Mouse (Mus musculus) liver, postnatal 0 days (tissue): ENCODE data around the gene Cbll1. TPM values are rescaled to one million over a fixed set of nuclear protein-coding genes. Genes with fewer than 3 reads are reported as not detected.
"Not testable (repeated sequence)": the region's sequence is repeated elsewhere in the genome, so short reads cannot be mapped to it uniquely, and the experiment has no call there.

Experiments used
- ATAC-seq: fragments of 200-750 bp; cut with Nextera tagmentation; 2 replicates; pipeline ENCODE4 v1.8.0; 2017; ENCODE audit warnings: mild to moderate bottlenecking, moderate library complexity
- DNase-seq: peaks from one replicate; pipeline ENCODE4 v3.0.0-alpha.2; 2016
- H3K27ac ChIP-seq: fragments of 300-500 bp; sonication (generic); 2 replicates; pipeline ENCODE4 v1.5.1; 2014; ENCODE audit warnings: antibody characterized with exemption, moderate library complexity, mild to moderate bottlenecking, low read depth
- H3K27me3 ChIP-seq: fragments of 300-500 bp; sonication (generic); 2 replicates; pipeline ENCODE4 v1.6.1; 2014; ENCODE audit warnings: low read length, control low read depth, mixed read lengths; ENCODE audit not compliant: insufficient read depth
- H3K36me3 ChIP-seq: fragments of 300-500 bp; sonication (generic); replicated peaks from 2 replicates; pipeline ENCODE4 v1.6.1; 2014; ENCODE audit warnings: mild to moderate bottlenecking, control low read depth, low read length, moderate library complexity, mixed read lengths; ENCODE audit not compliant: insufficient read depth
- H3K4me1 ChIP-seq: fragments of 300-500 bp; sonication (generic); 2 replicates; pipeline ENCODE4 v1.6.1; 2014; ENCODE audit warnings: antibody characterized with exemption, mild to moderate bottlenecking, control low read depth; ENCODE audit not compliant: insufficient read depth
- H3K4me2 ChIP-seq: fragments of 300-500 bp; sonication (generic); 2 replicates; pipeline ENCODE4 v1.6.1; 2014; ENCODE audit warnings: low read depth, mild to moderate bottlenecking, low read length, moderate library complexity, mixed read lengths
- H3K4me3 ChIP-seq: fragments of 300-500 bp; sonication (generic); 2 replicates; pipeline ENCODE4 v1.5.1; 2014; ENCODE audit warnings: low read depth, low read length
- H3K9ac ChIP-seq: fragments of 300-500 bp; sonication (generic); replicated peaks from 2 replicates; pipeline ENCODE4 v1.6.1; 2014; ENCODE audit warnings: mild to moderate bottlenecking, moderate library complexity
- H3K9me3 ChIP-seq: fragments of 300-500 bp; sonication (generic); 2 replicates; pipeline ENCODE4 v1.6.1; 2016; ENCODE audit warnings: mild to moderate bottlenecking, control low read depth, low read length, mixed read lengths
- CTCF ChIP-seq: sonication (generic); IDR thresholded peaks from 2 replicates; pipeline ENCODE4 v1.5.1; 2016; ENCODE audit warnings: antibody characterized with exemption, low read depth
- EP300 ChIP-seq: IDR thresholded peaks from 2 replicates; pipeline ENCODE4 v1.6.1; 2016; ENCODE audit warnings: antibody characterized with exemption, low read depth, mild to moderate bottlenecking
- WGBS: fragments of 180-500 bp; shearing (Covaris S2); extraction: QIAGEN DNeasy Blood & Tissue Kit; methylation state at CpG from one replicate; pipeline ENCODE4 v1.1.7; 2014; ENCODE audit not compliant: insufficient replicate concordance; 5-methylcytosine and 5-hydroxymethylcytosine counted together
- polyA plus RNA-seq: library from polyadenylated mRNA; unstranded; fragments of >200 nt; fragmentation: Nextera tagmentation; extraction: Ambion mirVana; gene quantifications from 2 replicates; pipeline ENCODE4 v1.2.1, GENCODE M21; 2015

The Cbll1 gene
- polyA plus RNA-seq, 1 experiment from 2014 or later = 3.8 TPM

DNA sequence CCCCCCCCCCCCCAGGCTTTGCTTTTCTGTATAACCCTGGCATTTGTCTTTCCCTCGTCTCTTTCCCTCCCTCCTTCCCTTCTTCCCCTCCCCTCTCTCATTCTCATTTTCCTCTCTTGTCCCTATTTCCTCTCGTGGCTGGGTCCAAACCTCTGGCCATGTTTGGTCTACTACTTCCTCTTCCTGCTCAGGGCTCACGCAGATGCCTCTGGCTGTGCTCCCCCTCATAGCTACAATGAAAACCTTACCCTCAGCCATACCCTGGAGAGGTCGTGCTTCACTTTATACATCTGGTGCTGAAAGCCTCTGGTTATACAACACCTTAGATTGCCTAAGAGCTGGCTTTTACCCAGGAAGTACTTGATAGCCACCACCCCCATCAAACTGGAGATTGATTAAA, 1.9 kb upstream of the Cbll1 start:
- DNase-seq = no peak
- Histone ChIP-seq H3K4me1 (peaks cover 18% of the 10 kb centered on the region), H3K9me3 (no peaks in the 10 kb centered on the region), H3K36me3 (no peaks in the 10 kb centered on the region), H3K4me3 (no peak overlapping the region), H3K27ac (no peak overlapping the region), H3K27me3 (no peaks in the 10 kb centered on the region), H3K4me2 (no peak overlapping the region), H3K9ac (no peak overlapping the region)
- TF ChIP-seq EP300 = no peak
- TF ChIP-seq CTCF = no peak
- ATAC-seq = no peak
- WGBS = 30% methylated on average over 4 of the region's 4 CpGs

DNA sequence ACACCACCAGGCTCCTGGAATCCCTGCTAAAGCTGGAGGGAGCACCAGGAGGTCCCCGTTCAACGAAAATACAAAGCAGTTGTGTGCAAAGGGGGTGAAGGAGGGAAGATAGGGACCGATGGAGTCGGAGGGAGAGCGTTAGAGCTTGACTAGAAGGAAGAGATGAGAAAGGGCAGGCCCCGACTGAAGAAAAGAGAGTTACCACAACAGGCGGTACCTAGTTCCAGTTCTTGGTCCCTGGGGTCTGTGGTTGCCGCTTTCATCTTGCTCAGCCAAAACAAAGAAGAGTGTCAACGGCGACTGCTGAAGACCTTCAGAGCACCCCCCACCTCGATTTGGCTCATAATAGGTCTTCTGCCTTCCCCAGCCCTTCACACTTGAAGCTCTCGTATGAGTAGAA, 780 bp upstream of the Cbll1 start:
- Histone ChIP-seq H3K9ac (peak overlapping the region; percentile 92), H3K36me3 (no peaks in the 10 kb centered on the region), H3K4me1 (peaks cover 18% of the 10 kb centered on the region), H3K27ac (peak overlapping the region; percentile 87), H3K9me3 (no peaks in the 10 kb centered on the region), H3K4me2 (peak overlapping the region; percentile 97), H3K4me3 (peak overlapping the region; percentile 94), H3K27me3 (no peaks in the 10 kb centered on the region)
- no peak for TF ChIP-seq CTCF
- TF ChIP-seq EP300 = no peak
- peak; percentile 5 for ATAC-seq
- 13% methylated on average over 12 of the region's 12 CpGs for WGBS
- DNase-seq = peak; percentile 49

DNA sequence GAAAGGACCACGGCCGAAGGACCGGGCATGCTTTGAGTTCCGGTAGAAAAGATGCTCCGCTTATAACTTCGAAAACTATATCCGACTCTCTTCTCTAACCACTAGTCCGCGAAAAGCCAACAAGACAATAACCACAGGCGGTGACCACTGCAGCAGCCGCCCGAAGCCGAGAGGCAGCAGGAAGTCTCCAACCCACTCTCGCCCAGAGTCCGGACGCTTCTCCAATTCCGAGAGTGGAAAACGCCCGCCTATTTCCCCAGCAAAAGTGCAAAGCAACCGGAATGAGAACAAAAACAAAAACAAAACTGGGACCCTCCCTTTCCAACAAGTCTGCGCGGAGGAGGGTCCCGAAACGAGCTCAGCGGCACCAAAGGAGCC, 491 bp downstream of the Cbll1 start:
- TF ChIP-seq CTCF = no peak
- TF ChIP-seq EP300 = no peak
- Histone ChIP-seq H3K9me3 (no peaks in the 10 kb centered on the region), H3K36me3 (peaks cover 6% of the 10 kb centered on the region; the same call in 1 of the 2 replicates), H3K9ac (peak overlapping the region; percentile 92), H3K4me3 (peak overlapping the region; percentile 94), H3K4me1 (peaks cover 18% of the 10 kb centered on the region), H3K27me3 (no peaks in the 10 kb centered on the region), H3K4me2 (peak overlapping the region; percentile 97), H3K27ac (peak overlapping the region; percentile 87)
- DNase-seq (no peak), ATAC-seq (no peak)
- WGBS = under 1% methylated on average over 25 of the region's 25 CpGs

DNA sequence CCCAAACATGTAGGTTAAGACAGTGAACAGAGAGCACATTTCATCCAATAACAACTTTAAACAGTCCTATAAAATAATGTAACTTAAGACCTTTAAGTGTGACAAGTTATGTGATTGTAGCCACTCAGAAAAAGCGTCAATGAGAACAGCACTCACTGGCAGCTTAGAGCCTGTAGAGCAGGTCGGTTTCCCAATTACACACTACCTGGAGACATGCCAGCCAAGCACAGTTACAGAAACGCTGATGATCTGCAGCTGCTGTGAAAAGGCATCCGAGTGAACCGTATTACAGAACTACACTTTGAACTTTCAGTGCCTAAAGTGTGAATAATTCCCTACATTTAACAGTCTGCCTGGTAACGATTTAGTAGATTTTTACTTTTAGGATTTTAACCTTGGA, 13.0 kb downstream of the Cbll1 start:
- no peaks in the 10 kb centered on the region for H3K4me1 ChIP-seq
- H3K4me3 ChIP-seq = no peak overlapping the region
- ATAC-seq (no peak), DNase-seq (no peak)
- peaks cover 42% of the 10 kb centered on the region for H3K36me3 ChIP-seq
- no peak overlapping the region for H3K9ac ChIP-seq
- H3K4me2 ChIP-seq = no peak overlapping the region
- no peak overlapping the region for H3K27ac ChIP-seq
- no peak for TF ChIP-seq EP300
- TF ChIP-seq CTCF = no peak
- WGBS = 77% methylated on average over 6 of the region's 6 CpGs
- no peaks in the 10 kb centered on the region for H3K27me3 ChIP-seq
- no peaks in the 10 kb centered on the region for H3K9me3 ChIP-seq

DNA sequence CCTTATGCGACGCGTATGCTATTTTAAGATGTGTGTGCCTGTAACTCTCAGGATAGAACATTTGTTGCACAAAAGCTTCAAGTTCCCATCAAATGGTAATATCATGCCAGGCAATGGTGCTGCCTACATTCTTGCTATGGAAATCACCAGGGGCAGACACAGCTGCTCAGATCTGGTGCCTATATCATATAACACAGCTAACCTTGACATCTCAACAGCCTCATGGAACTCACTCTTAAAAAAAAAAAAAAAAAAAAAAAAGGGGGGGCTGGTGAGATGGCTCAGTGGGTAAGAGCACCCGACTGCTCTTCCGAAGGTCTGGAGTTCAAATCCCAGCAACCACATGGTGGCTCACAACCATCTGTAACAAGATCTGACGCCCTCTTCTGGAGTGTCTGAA, 21.2 kb downstream of the Cbll1 start:
- 91% methylated on average over 4 of the region's 6 CpGs for WGBS
- H3K4me3 ChIP-seq, ATAC-seq, DNase-seq, H3K27ac ChIP-seq, H3K9ac ChIP-seq, H3K27me3 ChIP-seq, H3K9me3 ChIP-seq, H3K4me1 ChIP-seq, H3K36me3 ChIP-seq, H3K4me2 ChIP-seq: not testable (repeated sequence)

DNA sequence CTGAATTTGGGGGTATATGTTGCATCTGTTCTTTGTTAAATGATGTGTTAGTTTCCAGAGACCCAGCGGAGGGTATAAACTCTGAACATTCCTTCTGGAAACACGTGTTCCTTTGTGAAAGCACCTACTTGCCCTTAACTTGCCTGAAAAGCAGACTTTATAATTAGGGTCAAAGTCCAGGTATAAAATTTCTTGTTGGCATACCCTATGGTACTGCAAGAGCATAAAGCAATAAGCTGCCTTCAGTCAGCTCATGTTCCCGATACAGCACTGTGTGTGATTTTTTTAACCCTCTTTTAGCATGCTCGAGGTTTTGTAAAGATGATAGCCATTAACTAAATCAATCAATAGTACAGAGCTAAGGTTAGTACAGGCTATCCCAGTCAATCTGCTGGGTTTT, 36.8 kb downstream of the Cbll1 start:
- 73% methylated on average over 4 of the region's 4 CpGs for WGBS
- no peaks in the 10 kb centered on the region for H3K4me1 ChIP-seq
- no peak for ATAC-seq

DNA sequence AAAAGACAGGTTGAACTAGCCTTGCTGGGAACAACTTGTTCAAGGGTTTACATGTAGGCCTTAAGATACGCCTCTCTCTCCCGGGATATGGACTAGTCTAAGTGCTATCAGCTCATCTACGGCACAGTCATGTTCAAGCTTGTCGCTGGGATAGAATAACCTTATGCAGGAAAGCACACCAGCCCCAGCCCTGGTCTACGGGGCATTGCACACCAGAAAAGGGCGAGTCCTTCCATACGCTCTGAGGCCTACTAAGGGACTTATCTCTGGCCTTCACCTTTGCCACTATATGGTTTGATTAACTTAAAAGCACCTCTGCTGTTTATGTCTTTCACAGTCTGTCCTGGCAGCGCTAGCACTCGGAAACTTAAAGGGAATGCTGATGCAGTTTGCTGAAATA, 38.0 kb downstream of the Cbll1 start:
- H3K27ac ChIP-seq = no peak overlapping the region
- H3K27me3 ChIP-seq = no peaks in the 10 kb centered on the region
- no peaks in the 10 kb centered on the region for H3K4me1 ChIP-seq
- H3K36me3 ChIP-seq = no peaks in the 10 kb centered on the region
- 78% methylated on average over 9 of the region's 9 CpGs for WGBS
- no peaks in the 10 kb centered on the region for H3K9me3 ChIP-seq
- H3K4me3 ChIP-seq = no peak overlapping the region
- no peak overlapping the region for H3K9ac ChIP-seq
- ATAC-seq (no peak), DNase-seq (no peak)
- H3K4me2 ChIP-seq = no peak overlapping the region
- TF ChIP-seq EP300 (no peak), CTCF (no peak)

More for the DNA sequence above, 36.8 kb downstream of the Cbll1 start:
- Histone ChIP-seq H3K9ac (no peak overlapping the region), H3K4me2 (no peak overlapping the region), H3K27me3 (no peaks in the 10 kb centered on the region), H3K4me3 (no peak overlapping the region), H3K27ac (no peak overlapping the region), H3K36me3 (no peaks in the 10 kb centered on the region), H3K9me3 (no peaks in the 10 kb centered on the region)
- TF ChIP-seq EP300 = no peak
- no peak for TF ChIP-seq CTCF
- DNase-seq = no peak
